8 mouse cellular contexts compared by ENCODE assay signal in genomic region chr19:4305491-4306189, GRCm38 (mm10). TPM values are rescaled to one million over a fixed set of nuclear protein-coding genes. Genes with fewer than 3 reads are reported as not detected.
A peak's percentile ranks its signal among the peaks of the same experiment; 100 is the strongest.
DNase-seq lines count a peak whose midpoint lies in the region; ATAC-seq and TF ChIP-seq lines count a peak whose summit lies in the region.

No protein-coding gene starts in this region.

- H3K36me3 ChIP-seq in MEL (ENCODE audit: control insufficient read depth in 1 of 2, insufficient read depth in 2 of 2, low read length in 2 of 2): peaks cover 0 to 32% of the 10 kb centered on the region in 2 experiments; a peak in 2 of 4 replicates
- H3K36me3 ChIP-seq in intestine, embryonic 16.5 days (ENCODE audit: control insufficient read depth, insufficient read depth, low read length): no peaks in the 10 kb centered on the region
- no peaks in the 10 kb centered on the region for H3K36me3 ChIP-seq in lung, embryonic 15.5 days

- DNase-seq in 416B (ENCODE audit: low read depth) (peak; percentile 57), MEL (ENCODE audit: low read depth, low spot score) (peak; percentile 62)
- DNase-seq in cerebellum, adult 8-10 months: peak; percentile 61
- peak; percentile 24 for DNase-seq in gastrocnemius, adult 18-20 months (ENCODE audit: low spot score)
- DNase-seq in retina, postnatal 1 day: peak; percentile 71

- H3K27me3 ChIP-seq in MEL (ENCODE audit: control insufficient read depth in 1 of 2, insufficient read depth in 2 of 2, low read length in 2 of 2): no peaks in the 10 kb centered on the region
- H3K27me3 ChIP-seq in intestine, embryonic 16.5 days (replicated peaks; ENCODE audit: control insufficient read depth, insufficient read depth, low read length): no peaks in the 10 kb centered on the region
- H3K27me3 ChIP-seq in lung, embryonic 15.5 days: no peaks in the 10 kb centered on the region

- H3K4me3 ChIP-seq in MEL (ENCODE audit: control insufficient read depth in 1 of 2, insufficient read depth in 1 of 2, low read depth in 2 of 2, low read length in 2 of 2): peak overlapping the region; percentile 75 to 99
- H3K4me3 ChIP-seq in intestine, embryonic 16.5 days (ENCODE audit: low read length): peak overlapping the region; percentile 60
- peak overlapping the region; percentile 98 for H3K4me3 ChIP-seq in lung, embryonic 15.5 days

- peak overlapping the region; percentile 76 for H3K4me2 ChIP-seq in intestine, embryonic 16.5 days (ENCODE audit: low read depth, low read length)
- H3K4me2 ChIP-seq in lung, embryonic 15.5 days: peak overlapping the region; percentile 79

- 0 out of 4 replicates have a peak, but pooled peaks of 1 of the 2 experiments have one; percentile 2 for TF ChIP-seq POLR2A in MEL (IDR thresholded peaks at IDR 0.05; ENCODE audit: control insufficient read depth in 1 of 2, insufficient read depth in 1 of 2, low read depth in 1 of 2, low read length in 2 of 2, poor library complexity in 1 of 2)

- H3K9me3 ChIP-seq in MEL (replicated peaks; ENCODE audit: insufficient read depth, low read length): no peaks in the 10 kb centered on the region
- no peaks in the 10 kb centered on the region for H3K9me3 ChIP-seq in intestine, embryonic 16.5 days (ENCODE audit: control insufficient read depth, low read length)
- H3K9me3 ChIP-seq in lung, embryonic 15.5 days: no peaks in the 10 kb centered on the region

- peaks cover 50% of the 10 kb centered on the region for H3K79me2 ChIP-seq in MEL (ENCODE audit: control insufficient read depth, insufficient read depth, low read length, poor library complexity)

- H3K4me1 ChIP-seq in MEL (ENCODE audit: control insufficient read depth in 1 of 2, insufficient read depth in 2 of 2, low read length in 2 of 2): peaks cover 12 to 48% of the 10 kb centered on the region in 2 experiments
- peaks cover 46% of the 10 kb centered on the region for H3K4me1 ChIP-seq in intestine, embryonic 16.5 days (ENCODE audit: control insufficient read depth, insufficient read depth, low read length)
- H3K4me1 ChIP-seq in lung, embryonic 15.5 days: peaks cover 48% of the 10 kb centered on the region

- TF ChIP-seq CTCF in MEL (IDR thresholded peaks at IDR 0.05 in 2 of 3, conservative IDR thresholded peaks at IDR 0.05 in 1 of 3; ENCODE audit: control insufficient read depth in 1 of 3, insufficient read depth in 1 of 3, low read depth in 2 of 3, low read length in 3 of 3, poor library complexity in 1 of 3, severe bottlenecking in 1 of 3): no peak

- WGBS in intestine, embryonic 16.5 days: under 1% methylated on average over 61 of the region's 68 CpGs
- WGBS in lung, embryonic 15.5 days: under 1% methylated on average over 63 of the region's 68 CpGs

- H3K9ac ChIP-seq in MEL (ENCODE audit: control insufficient read depth, low read depth, low read length, poor library complexity, severe bottlenecking): peak overlapping the region; percentile 93
- peak overlapping the region; percentile 83 for H3K9ac ChIP-seq in intestine, embryonic 16.5 days (ENCODE audit: low read depth, low read length)
- H3K9ac ChIP-seq in lung, embryonic 15.5 days: peak overlapping the region; percentile 96

- H3K27ac ChIP-seq in MEL (ENCODE audit: control insufficient read depth, low read depth, low read length): peak overlapping the region; percentile 90
- H3K27ac ChIP-seq in intestine, embryonic 16.5 days (ENCODE audit: low read length): peak overlapping the region; percentile 56
- peak overlapping the region; percentile 80 for H3K27ac ChIP-seq in lung, embryonic 15.5 days

- peak; percentile 79 for ATAC-seq in intestine, embryonic 16.5 days
- peak; percentile 36; the same call in 1 of the 2 replicates for ATAC-seq in lung, embryonic 15.5 days (ENCODE audit: borderline replicate concordance, extremely low read depth, low FRiP score, low TSS enrichment)
- ATAC-seq in granulocyte monocyte progenitor cell, adult 5-6 weeks (replicated peaks; ENCODE audit: poor library complexity, severe bottlenecking): no peak

- no peak for TF ChIP-seq RAD21 in MEL (IDR thresholded peaks at IDR 0.05; ENCODE audit: low read depth, low read length)

- no peak for TF ChIP-seq EP300 in MEL (IDR thresholded peaks at IDR 0.05; ENCODE audit: low read depth in 1 of 2, low read length in 2 of 2)

TF ChIP-seq in MEL, 35 proteins besides CTCF, POLR2A, EP300 and RAD21:
- TF ChIP-seq ZMIZ1 (IDR thresholded peaks at IDR 0.05; ENCODE audit: low read depth, low read length) (no peak), HCFC1 (IDR thresholded peaks at IDR 0.05; ENCODE audit: low read depth, low read length) (no peak), KAT2A (conservative IDR thresholded peaks at IDR 0.05; ENCODE audit: low read depth, low read length) (no peak), CHD2 (IDR thresholded peaks at IDR 0.05; ENCODE audit: low read length) (no peak), ZNF384 (IDR thresholded peaks at IDR 0.05; ENCODE audit: low read depth, low read length) (no peak), ETS1 (IDR thresholded peaks at IDR 0.05; ENCODE audit: low read depth, low read length) (no peak), ZKSCAN1 (IDR thresholded peaks at IDR 0.05; ENCODE audit: low read depth, low read length) (no peak), NELFE (IDR thresholded peaks at IDR 0.05; ENCODE audit: low read depth, low read length) (no peak), CHD1 (IDR thresholded peaks at IDR 0.05; ENCODE audit: low read depth, low read length) (0 out of 2 replicates have a peak, but pooled peaks have one; percentile 80), NRF1 (IDR thresholded peaks at IDR 0.05; ENCODE audit: insufficient read depth, low read depth, low read length, poor library complexity, severe bottlenecking) (no peak), TAL1 (IDR thresholded peaks at IDR 0.05; ENCODE audit: low read length) (no peak), MXI1 (IDR thresholded peaks at IDR 0.05; ENCODE audit: low read depth, low read length) (no peak; the same call in none of the 2 replicates), GATA1 (IDR thresholded peaks at IDR 0.05; ENCODE audit: low read depth, low read length) (no peak), BHLHE40 (IDR thresholded peaks at IDR 0.05; ENCODE audit: borderline replicate concordance, low read depth, low read length) (no peak), MYC (IDR thresholded peaks at IDR 0.05; ENCODE audit: low read depth, low read length) (no peak), ELF1 (IDR thresholded peaks at IDR 0.05; ENCODE audit: low read depth, low read length) (peak; percentile 26; the same call in 1 of the 2 replicates), SMC3 (IDR thresholded peaks at IDR 0.05; ENCODE audit: low read depth, low read length) (no peak), JUND (IDR thresholded peaks at IDR 0.05; ENCODE audit: low read depth, low read length) (no peak), E2F4 (IDR thresholded peaks at IDR 0.05; ENCODE audit: borderline replicate concordance, low read depth, low read length) (no peak), MAFK (IDR thresholded peaks at IDR 0.05; ENCODE audit: borderline replicate concordance, low read depth, low read length) (no peak), MAX (IDR thresholded peaks at IDR 0.05; ENCODE audit: low read length) (no peak), UBTF (IDR thresholded peaks at IDR 0.05; ENCODE audit: borderline replicate concordance, insufficient read depth, low read depth, low read length) (peak; percentile 35; the same call in 1 of the 2 replicates), TCF12 (IDR thresholded peaks at IDR 0.05; ENCODE audit: low read depth, low read length) (no peak), MYB (IDR thresholded peaks at IDR 0.05; ENCODE audit: low read depth, low read length) (no peak), TBP (IDR thresholded peaks at IDR 0.05; ENCODE audit: low read depth, low read length) (0 out of 2 replicates have a peak, but pooled peaks have one; percentile 15), RCOR1 (IDR thresholded peaks at IDR 0.05; ENCODE audit: low read depth, low read length) (no peak), MEF2A (IDR thresholded peaks at IDR 0.05; ENCODE audit: extremely low read depth, insufficient replicate concordance, low read depth, low read length, poor library complexity, severe bottlenecking) (no peak), SIN3A (IDR thresholded peaks at IDR 0.05; ENCODE audit: low read length) (peak; percentile 50; the same call in 1 of the 2 replicates)

RNA-seq across cellular contexts. Expression of gene Grk2, which starts 0.4 kb away (rescaled TPM):
- total RNA-seq in MEL (2012; rRNA removed): 65.1 and 75.2 TPM in 2 replicates
- polyA plus RNA-seq in MEL (2012; ENCODE audit: insufficient read depth in 1 of 2, insufficient read length in 2 of 2, low read depth in 1 of 2, low replicate concordance in 2 of 2, missing spikeins in 1 of 2): 100 to 1,000 TPM in 1 of 2 experiments, not detected in 1; 105 TPM
- total RNA-seq in gastrocnemius, adult 18-20 months (2021): 10 to 100 TPM; 50.7 to 60.8 TPM
- polyA plus RNA-seq in intestine, embryonic 16.5 days (2015; fragmentation: Nextera tagmentation; extraction: Ambion mirVana): 15.3 and 15.4 TPM in 2 replicates
- 16.2 and 16.7 TPM in 2 replicates for polyA plus RNA-seq in lung, embryonic 15.5 days (2015; fragmentation: Nextera tagmentation; extraction: Ambion mirVana)
- 179 and 198 TPM in 2 replicates for total RNA-seq in granulocyte monocyte progenitor cell, adult 5-6 weeks (2014; fragmentation: Nextera tagmentation)
- 133 and 181 TPM in 2 replicates for total RNA-seq in granulocyte monocyte progenitor cell, adult 5-6 weeks (2017)

RNA-seq across cellular contexts. Expression of gene Ankrd13d, which starts 22.7 kb away (rescaled TPM):
- total RNA-seq in MEL (2012; rRNA removed): 0.96 and 1.4 TPM in 2 replicates
- 1 to 10 TPM in 1 of 2 experiments, not detected in 1; 2.6 TPM for polyA plus RNA-seq in MEL (2012; ENCODE audit: insufficient read depth in 1 of 2, insufficient read length in 2 of 2, low read depth in 1 of 2, low replicate concordance in 2 of 2, missing spikeins in 1 of 2)
- total RNA-seq in gastrocnemius, adult 18-20 months (2021): under 1 TPM; 0.16 to 0.81 TPM
- polyA plus RNA-seq in intestine, embryonic 16.5 days (2015; fragmentation: Nextera tagmentation; extraction: Ambion mirVana): 4.1 and 4.6 TPM in 2 replicates
- polyA plus RNA-seq in lung, embryonic 15.5 days (2015; fragmentation: Nextera tagmentation; extraction: Ambion mirVana): 3.3 and 4.2 TPM in 2 replicates
- 6.8 and 7.2 TPM in 2 replicates for total RNA-seq in granulocyte monocyte progenitor cell, adult 5-6 weeks (2014; fragmentation: Nextera tagmentation)
- total RNA-seq in granulocyte monocyte progenitor cell, adult 5-6 weeks (2017): 1.6 and 3.9 TPM in 2 replicates

RNA-seq across cellular contexts. Expression of gene Ssh3, which starts 36.7 kb away (rescaled TPM):
- 7.4 and 9.2 TPM in 2 replicates for total RNA-seq in MEL (2012; rRNA removed)
- 10 to 100 TPM in 1 of 2 experiments, not detected in 1; 14.1 TPM for polyA plus RNA-seq in MEL (2012; ENCODE audit: insufficient read depth in 1 of 2, insufficient read length in 2 of 2, low read depth in 1 of 2, low replicate concordance in 2 of 2, missing spikeins in 1 of 2)
- 1 to 10 TPM; 2.8 to 3.4 TPM for total RNA-seq in gastrocnemius, adult 18-20 months (2021)
- polyA plus RNA-seq in intestine, embryonic 16.5 days (2015; fragmentation: Nextera tagmentation; extraction: Ambion mirVana): 31.8 and 33.6 TPM in 2 replicates
- 15.2 and 16.9 TPM in 2 replicates for polyA plus RNA-seq in lung, embryonic 15.5 days (2015; fragmentation: Nextera tagmentation; extraction: Ambion mirVana)
- 17.7 and 25.9 TPM in 2 replicates for total RNA-seq in granulocyte monocyte progenitor cell, adult 5-6 weeks (2014; fragmentation: Nextera tagmentation)
- 10.8 and 22.0 TPM in 2 replicates for total RNA-seq in granulocyte monocyte progenitor cell, adult 5-6 weeks (2017)
